Mouse (Mus musculus): ENCODE data around the gene Tgfbr3.

- TF ChIP-seq CTCF (IDR thresholded peaks at IDR 0.05; ENCODE audit: extremely low read depth, insufficient read length, insufficient replicate concordance, low read depth, low read length) (no peak), POLR2A (IDR thresholded peaks at IDR 0.05; ENCODE audit: low read depth, low read length) (no peak)
Measured at GRCm38 (mm10) chr5:107164856-107165255, 124.6 kb downstream of the Tgfbr3 start.

Measured in small intestine, adult 2 months (tissue).